Mouse (Mus musculus) inflammation-experienced regulatory T-cells, adult 16 weeks (primary cell): ENCODE measurements around the gene Tex46. TPM values are rescaled to one million over a fixed set of nuclear protein-coding genes. Genes with fewer than 3 reads are reported as not detected.

Experiments
- polyA plus RNA-seq: library from polyadenylated mRNA; unstranded; fragments of 100-300 nt; shearing (Covaris generic); gene quantifications from one replicate; pipeline ENCODE4 v1.2.1, GENCODE M21; 2017

Tex46 gene
- not detected for polyA plus RNA-seq

DNA sequence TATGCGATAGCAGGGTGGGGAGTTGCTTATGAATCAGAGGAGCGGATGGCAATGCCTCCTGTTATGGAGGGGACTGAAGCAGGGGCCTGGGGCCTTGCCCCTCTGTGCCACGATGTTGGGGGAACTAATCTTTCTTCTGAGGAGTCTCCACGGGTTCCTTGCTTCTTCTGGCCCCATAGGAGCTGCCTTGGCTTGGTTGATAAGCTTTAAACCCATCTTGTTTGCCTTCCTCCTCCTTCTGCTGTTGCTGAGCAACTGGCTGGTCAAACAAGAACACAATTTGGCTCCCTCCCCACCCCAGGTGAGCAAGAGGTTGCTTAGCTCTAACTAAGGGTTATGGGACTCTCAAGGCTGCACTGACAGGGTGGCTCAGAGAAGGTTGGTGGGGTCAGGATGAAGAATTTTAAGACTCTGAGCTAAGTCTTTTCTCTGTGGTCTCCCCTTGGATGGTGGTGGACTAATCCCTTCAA is at the start of gene Tex46:
TSS of gene Tex46 (plus strand) at position 51 of the 470 bp plus-strand sequence.

DNA sequence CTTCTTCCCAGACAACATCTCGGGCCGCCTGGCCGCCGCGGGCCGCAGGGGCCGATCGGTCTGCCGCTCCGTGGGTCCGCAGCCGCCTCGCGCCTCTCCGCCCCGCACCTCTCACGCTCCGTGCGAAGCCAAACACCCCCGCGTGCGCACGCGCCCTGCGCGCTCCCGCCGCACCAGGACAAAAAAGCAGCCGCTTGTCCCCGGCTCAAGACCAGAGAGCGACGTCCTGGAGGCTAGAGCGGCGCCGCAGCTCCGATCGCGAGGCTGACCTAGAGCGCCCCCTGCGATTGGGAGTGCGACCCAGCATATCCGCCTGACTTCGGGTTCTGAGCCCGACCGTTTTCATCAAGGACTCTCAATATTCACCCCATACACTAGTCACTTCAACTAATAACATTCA is 7.7 kb upstream of the Tex46 start, which contains the start of gene Kdm1a:
TSS of gene Kdm1a (minus strand) at position 156 of the 400 bp plus-strand sequence.

DNA sequence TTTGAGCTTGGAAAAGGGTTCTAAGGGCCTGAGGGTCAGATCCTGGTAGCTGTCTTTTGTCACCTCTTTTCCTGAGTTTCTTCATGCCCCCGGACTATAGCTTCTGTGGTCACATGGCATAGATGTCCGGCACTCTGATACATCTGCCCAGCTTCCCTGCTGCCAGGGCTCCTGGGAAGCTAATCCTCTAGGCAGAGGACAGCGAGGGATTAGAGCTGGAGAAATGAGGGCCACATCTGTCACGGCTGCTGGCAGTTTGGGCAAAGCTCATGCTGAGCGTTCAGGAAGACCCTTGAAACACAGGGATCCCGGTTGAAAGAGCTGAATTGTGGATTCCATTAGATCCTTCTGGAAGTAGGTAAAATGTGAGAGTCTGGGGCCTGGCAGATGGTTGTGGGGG is 12.2 kb downstream of the Tex46 start, which contains the start of gene Lactbl1:
TSS of gene Lactbl1 (plus strand) at position 234 of the 400 bp plus-strand sequence.

Other genes starting within 250 kb of the Tex46 start
- gene Htr1d, start 186.9 kb upstream of the Tex46 start, polyA plus RNA-seq, result not detected
- gene 6030445D17Rik, start 148.2 kb upstream of the Tex46 start, polyA plus RNA-seq, result not detected
- 6.0 TPM for gene Luzp1, start 140.7 kb upstream of the Tex46 start, polyA plus RNA-seq
- 8.3 TPM for gene Kdm1a, start 7.7 kb upstream of the Tex46 start, polyA plus RNA-seq
- 0.13 TPM for gene Lactbl1, start 12.2 kb downstream of the Tex46 start, polyA plus RNA-seq
- not detected for gene Ephb2, start 225.6 kb downstream of the Tex46 start, polyA plus RNA-seq